Mouse (Mus musculus) brown adipose tissue, adult 24 weeks (tissue): ENCODE results near the gene Taar8b. TPM values are rescaled to one million over a fixed set of nuclear protein-coding genes. Genes with fewer than 3 reads are reported as not detected.
"Not testable (repeated sequence)": the region's sequence is repeated elsewhere in the genome, so short reads cannot be mapped to it uniquely, and the experiment has no call there.

Experiments used
- H3K27ac ChIP-seq: fragments of 200-500 bp; replicated peaks from 2 replicates; pipeline ENCODE4 v1.5.1; 2012; ENCODE audit warnings: low read depth, mild to moderate bottlenecking, low read length
- H3K4me1 ChIP-seq: fragments of 200-500 bp; 2 replicates; pipeline ENCODE4 v1.6.1; 2012; ENCODE audit warnings: low read length, mixed read lengths; ENCODE audit not compliant: control insufficient read depth, insufficient read depth, insufficient read length
- H3K4me3 ChIP-seq: fragments of 200-500 bp; 2 replicates; pipeline ENCODE4 v1.5.1; 2012; ENCODE audit warnings: low read depth, mild to moderate bottlenecking, low read length, moderate library complexity; ENCODE audit not compliant: insufficient read depth
- polyA plus RNA-seq: library from polyadenylated mRNA; stranded (reverse); fragments of >200 nt; gene quantifications from 2 replicates; pipeline ENCODE4 v1.2.4, GENCODE M21; 2012; ENCODE audit not compliant: missing spikeins, insufficient read depth, insufficient read length

Taar8b gene
- polyA plus RNA-seq, 1 experiment: not detected

- Histone ChIP-seq H3K27ac (no peak overlapping the region), H3K4me3 (no peak overlapping the region), H3K4me1 (no peaks in the 10 kb centered on the region)
Measured at GRCm38 (mm10) chr10:24085936-24086335, 6.2 kb downstream of the Taar8b start.

GRCm38 (mm10) chr10:24080166-24080565 lies 11.9 kb downstream of the Taar8b start:
- Histone ChIP-seq H3K4me3 (no peak overlapping the region), H3K4me1 (no peaks in the 10 kb centered on the region), H3K27ac (no peak overlapping the region)

- not testable (repeated sequence) for H3K4me1 ChIP-seq, H3K4me3 ChIP-seq, H3K27ac ChIP-seq
Measured at GRCm38 (mm10) chr10:24076200-24076599, 15.9 kb downstream of the Taar8b start, which contains the start of gene Taar8a. Gene Taar8a (plus strand): TSS chr10:24076500.

- not testable (repeated sequence) for H3K4me3 ChIP-seq, H3K4me1 ChIP-seq
Measured at GRCm38 (mm10) chr10:24074751-24075150, 17.3 kb downstream of the Taar8b start.

GRCm38 (mm10) chr10:24058986-24059385 lies 33.1 kb downstream of the Taar8b start:
- Histone ChIP-seq H3K27ac (no peak overlapping the region), H3K4me1 (no peaks in the 10 kb centered on the region), H3K4me3 (no peak overlapping the region)

More at GRCm38 (mm10) chr10:24074751-24075150, 17.3 kb downstream of the Taar8b start:
- H3K27ac ChIP-seq: not testable (repeated sequence)

- no peak overlapping the region for H3K4me3 ChIP-seq
- no peak overlapping the region for H3K27ac ChIP-seq
- H3K4me1 ChIP-seq: no peaks in the 10 kb centered on the region
Measured at GRCm38 (mm10) chr10:24052039-24052438, 40.1 kb downstream of the Taar8b start.

- no peaks in the 10 kb centered on the region for H3K4me1 ChIP-seq
- no peak within 1 kb of the TSS for H3K4me3 ChIP-seq
- no peak within 1 kb of the TSS for H3K27ac ChIP-seq
Measured at GRCm38 (mm10) chr10:24049210-24049609, 42.9 kb downstream of the Taar8b start, which contains the start of gene Taar7f. Gene Taar7f (plus strand): TSS chr10:24049510.

Other genes starting within 250 kb of the Taar8b start
- gene Vnn3, start 240.8 kb downstream of the Taar8b start, polyA plus RNA-seq: 0.75 and 1.9 TPM in 2 replicates
- gene Vnn1, start 197.6 kb downstream of the Taar8b start, polyA plus RNA-seq: 1.4 and 2.2 TPM in 2 replicates
- gene Taar1, start 171.9 kb downstream of the Taar8b start, polyA plus RNA-seq: not detected in 2 replicates
- not detected in 2 replicates for gene Taar2, start 153.7 kb downstream of the Taar8b start, polyA plus RNA-seq
- not detected in 2 replicates for gene Taar3, start 142.7 kb downstream of the Taar8b start, polyA plus RNA-seq
- not detected in 2 replicates for gene Taar4, start 131.8 kb downstream of the Taar8b start, polyA plus RNA-seq
- gene Taar5, start 121.6 kb downstream of the Taar8b start, polyA plus RNA-seq: not detected in 2 replicates
- gene Taar6, start 106.6 kb downstream of the Taar8b start, polyA plus RNA-seq: not detected in 2 replicates
- gene Taar7a, start 98.8 kb downstream of the Taar8b start, polyA plus RNA-seq: not detected in 2 replicates
- gene Taar7b, start 92.4 kb downstream of the Taar8b start, polyA plus RNA-seq: not detected in 2 replicates
- not detected in 2 replicates for gene Taar7d, start 65.1 kb downstream of the Taar8b start, polyA plus RNA-seq
- not detected in 2 replicates for gene Taar7e, start 54.7 kb downstream of the Taar8b start, polyA plus RNA-seq
- gene Taar7f, start 42.8 kb downstream of the Taar8b start, polyA plus RNA-seq: not detected in 2 replicates
- not detected in 2 replicates for gene Taar8a, start 15.8 kb downstream of the Taar8b start, polyA plus RNA-seq
- not detected in 2 replicates for gene Taar8c, start 9.6 kb upstream of the Taar8b start, polyA plus RNA-seq
- gene Taar9, start 17.2 kb upstream of the Taar8b start, polyA plus RNA-seq: not detected in 2 replicates
- 35.7 and 40.4 TPM in 2 replicates for gene Stx7, start 57.0 kb upstream of the Taar8b start, polyA plus RNA-seq
- gene Moxd1, start 131.2 kb upstream of the Taar8b start, polyA plus RNA-seq: 0.55 TPM in 1 of 2 replicates, not detected in the other